Mouse (Mus musculus): ENCODE results near the gene Snx21.

Gene Snx21

DNA sequence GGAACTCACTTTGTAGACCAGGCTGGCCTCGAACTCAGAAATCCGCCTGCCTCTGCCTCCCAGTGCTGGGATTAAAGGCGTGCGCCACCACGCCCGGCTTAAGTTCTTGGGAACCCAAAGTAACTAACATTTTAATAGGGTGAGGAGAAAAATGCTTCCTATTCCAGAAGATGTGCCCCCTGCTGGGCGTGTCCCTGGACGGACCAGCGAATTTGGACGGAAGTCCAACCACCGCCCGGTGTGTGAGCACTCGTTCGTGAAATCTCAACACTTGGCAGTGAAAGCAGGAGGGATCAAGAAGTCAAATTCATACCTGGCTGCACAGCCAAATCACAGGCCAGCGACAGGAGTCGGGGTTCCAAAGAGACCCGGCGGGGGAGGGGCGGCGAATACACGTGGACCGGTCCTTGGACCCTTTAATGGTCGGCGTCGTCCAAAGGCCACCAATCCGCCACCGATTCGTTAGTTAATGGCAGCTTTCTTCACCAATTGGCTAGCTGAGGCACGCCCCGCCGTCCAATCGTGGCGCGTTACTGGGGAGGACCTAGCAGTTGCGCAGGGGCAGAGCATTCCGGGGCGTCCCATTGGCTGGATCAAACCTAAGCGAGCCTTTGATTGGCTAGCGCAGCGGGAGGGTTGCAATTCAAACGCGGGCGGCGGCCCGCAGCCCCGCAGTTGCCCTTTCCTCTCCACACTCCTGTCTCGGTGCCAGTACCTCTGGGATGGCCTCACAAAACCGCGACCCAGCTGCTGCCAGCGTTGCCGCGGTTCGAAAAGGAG is 16.2 kb upstream of the Snx21 start, which contains the start of gene Ube2c:
TSS of gene Ube2c (plus strand) at position 641 of the 780 bp plus-strand sequence.
- peak; percentile 94 for DNase-seq (ENCODE audit: low read depth in 1 of 2, low spot score in 2 of 2)

DNA sequence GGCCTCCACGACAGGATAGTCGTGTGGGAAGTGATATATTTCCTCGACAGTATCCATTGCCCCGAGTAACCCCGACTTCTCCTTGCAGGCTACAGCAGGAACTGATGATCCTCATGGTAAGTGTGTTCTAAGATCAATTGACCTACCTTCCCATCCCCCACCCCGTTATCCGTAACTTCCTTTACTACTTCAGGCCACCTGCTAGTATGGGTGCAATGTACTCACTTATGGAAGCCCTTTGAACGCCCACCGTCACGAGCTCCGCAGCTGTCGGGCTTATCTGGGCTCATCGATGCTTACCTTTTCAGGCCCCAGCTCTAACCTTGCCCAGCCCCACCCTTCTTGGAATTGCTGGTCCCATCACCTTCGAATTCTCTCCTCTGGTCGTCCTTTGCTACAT is 15.3 kb upstream of the Snx21 start:
- DNase-seq (ENCODE audit: low read depth in 1 of 2, low spot score in 2 of 2) = no peak

DNA sequence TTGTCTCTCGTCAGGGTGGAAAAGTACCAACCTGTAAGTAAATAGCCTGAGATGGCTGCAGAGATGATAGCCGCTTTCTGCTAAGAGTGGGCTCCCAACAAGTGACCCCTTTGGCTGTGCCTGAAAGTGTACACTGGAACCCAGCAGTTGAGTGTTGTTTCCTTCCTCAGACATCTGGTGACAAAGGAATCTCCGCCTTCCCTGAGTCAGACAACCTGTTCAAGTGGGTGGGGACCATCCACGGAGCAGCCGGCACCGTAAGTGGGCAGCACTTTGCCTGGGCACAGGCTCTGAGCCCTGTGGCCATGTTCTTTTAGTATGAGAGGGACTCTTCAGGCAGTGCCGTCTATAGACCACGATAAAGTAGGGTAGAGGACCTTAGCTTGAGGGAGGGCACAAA is 14.5 kb upstream of the Snx21 start:
- no peak for DNase-seq (ENCODE audit: low read depth in 1 of 2, low spot score in 2 of 2)

DNA sequence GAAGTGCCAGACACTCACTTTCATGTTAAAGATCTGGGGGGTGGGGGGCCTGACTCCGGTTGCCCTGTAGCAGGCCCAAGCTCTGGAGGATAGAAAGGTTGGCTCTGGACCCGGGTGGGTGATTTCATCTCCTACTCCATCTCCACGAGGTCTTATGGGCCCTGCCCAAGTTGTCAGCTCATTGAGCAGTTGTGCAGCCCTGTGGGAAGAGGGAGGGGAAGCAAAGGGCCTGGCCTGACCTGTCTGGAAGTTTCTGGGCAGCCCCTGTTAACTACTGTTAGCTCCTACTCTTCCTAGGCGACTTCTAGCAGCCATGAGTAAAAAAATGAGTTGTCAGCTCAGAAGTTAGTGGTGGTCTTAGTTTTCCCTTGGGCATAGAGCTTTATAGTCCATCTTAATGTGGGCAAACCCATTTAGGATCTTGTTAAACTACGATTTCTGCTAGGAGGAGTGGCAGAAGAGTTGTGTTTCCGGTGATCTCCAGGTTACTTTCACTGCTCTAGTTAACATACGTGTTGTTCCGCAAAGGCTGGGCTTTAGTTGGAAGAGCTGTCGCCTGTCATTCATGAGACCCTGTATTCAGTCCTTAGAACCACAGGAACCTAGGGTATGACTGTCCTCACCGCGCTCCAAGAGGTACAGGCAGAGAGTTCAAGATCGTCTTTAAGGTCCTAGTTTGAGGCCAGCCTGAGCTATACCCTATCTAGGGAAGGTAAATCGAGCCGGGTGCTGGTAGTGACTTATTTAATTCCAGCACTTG is 12.2 kb upstream of the Snx21 start:
- DNase-seq (ENCODE audit: low read depth in 1 of 2, low spot score in 2 of 2) = no peak

DNA sequence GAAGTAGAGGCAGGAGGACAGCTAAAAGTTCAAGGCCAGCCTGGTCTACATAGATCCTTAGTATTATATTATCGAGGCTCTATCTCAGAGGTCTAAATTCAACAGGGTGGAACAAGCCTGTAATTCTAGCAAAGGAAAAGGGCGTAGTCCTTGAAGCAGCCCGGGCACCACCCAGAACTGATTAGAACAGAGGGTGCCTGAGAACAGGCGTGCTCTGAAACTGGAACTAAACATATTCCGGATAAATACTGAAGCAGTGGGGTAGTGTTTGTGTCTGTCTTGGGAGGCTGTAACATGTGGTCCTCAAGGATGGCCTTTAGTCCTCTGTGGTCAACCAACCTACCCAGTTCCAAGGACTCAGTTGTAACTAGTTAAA is 11.6 kb upstream of the Snx21 start:
- DNase-seq (ENCODE audit: low read depth in 1 of 2, low spot score in 2 of 2) = no peak

DNA sequence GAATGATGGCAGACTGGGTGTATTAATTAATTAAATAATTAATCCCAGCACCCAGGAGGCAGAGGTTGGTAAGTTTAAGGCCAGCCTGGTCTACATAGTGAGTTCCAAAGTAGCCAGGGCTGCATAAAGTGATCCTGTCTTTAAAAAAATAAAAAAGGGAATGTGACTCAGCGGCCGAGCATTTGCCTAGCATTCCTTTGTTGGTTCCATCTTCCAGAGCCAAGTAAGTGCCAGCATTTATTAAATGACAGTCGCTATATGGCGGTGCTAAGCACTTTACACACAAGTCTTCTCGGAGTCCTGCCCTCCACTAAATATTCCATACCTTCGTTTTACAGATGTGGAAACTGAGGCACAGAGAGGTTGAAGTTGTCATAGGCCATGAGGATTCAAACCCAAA is 9.5 kb upstream of the Snx21 start:
- no peak for DNase-seq (ENCODE audit: low read depth in 1 of 2, low spot score in 2 of 2)

DNA sequence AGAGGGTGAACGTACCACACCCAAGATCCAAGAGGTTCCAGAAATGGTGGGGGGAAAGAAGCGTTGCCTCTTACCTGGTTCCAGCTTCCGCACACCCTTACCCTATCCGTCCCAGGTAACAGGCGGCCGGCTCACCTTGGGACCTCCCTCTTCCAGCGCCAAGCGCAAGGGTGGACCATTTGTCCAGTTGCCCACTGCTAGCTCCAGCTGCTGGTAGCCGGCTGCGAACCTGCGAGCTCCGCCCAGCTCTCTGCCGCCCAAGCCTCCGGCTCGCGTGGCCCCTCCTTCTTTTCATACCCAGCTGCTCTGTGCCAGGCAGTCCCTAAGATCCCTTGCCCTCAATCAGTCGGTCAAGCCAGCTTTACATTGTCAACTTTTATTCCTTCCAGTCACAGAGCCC is 8.8 kb upstream of the Snx21 start:
- no peak for DNase-seq (ENCODE audit: low read depth in 1 of 2, low spot score in 2 of 2)

DNA sequence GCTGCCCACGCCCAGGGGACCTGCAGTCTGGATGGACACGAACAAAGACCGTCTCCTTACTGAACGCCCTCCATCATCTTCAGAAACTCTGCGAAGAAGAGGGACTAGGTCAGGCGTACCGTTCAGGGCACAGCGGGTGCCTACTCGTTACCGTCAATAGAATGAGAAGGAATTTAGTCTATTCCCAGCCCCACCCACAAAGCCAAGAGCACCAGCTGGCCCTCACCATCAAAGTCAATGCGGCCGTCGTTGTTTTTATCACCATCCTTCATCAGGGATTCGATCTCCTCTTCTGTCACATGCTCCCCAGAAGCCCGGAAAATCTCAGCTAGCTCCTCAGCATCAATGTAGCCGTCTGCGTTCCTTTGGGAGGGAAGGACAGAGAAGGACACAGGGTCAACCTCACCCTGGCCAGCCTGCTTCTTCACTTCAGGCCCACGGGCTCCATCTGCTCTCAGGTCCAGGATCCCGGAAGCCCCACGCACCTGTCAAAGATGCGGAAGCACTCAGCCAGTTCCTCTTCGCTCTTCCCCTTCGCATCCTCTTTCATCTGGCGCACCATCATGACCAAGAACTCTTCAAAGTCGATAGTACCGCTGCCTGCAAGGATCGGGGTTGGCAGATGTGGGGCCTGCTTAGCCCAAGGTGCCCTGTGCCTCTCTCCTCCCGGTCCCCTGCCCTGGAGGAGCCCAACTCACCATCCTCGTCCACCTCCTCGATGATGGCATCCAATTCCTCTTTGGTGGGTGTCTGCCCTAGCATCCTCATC is 8.2 kb upstream of the Snx21 start:
- DNase-seq (ENCODE audit: low read depth in 1 of 2, low spot score in 2 of 2) = no peak

DNA sequence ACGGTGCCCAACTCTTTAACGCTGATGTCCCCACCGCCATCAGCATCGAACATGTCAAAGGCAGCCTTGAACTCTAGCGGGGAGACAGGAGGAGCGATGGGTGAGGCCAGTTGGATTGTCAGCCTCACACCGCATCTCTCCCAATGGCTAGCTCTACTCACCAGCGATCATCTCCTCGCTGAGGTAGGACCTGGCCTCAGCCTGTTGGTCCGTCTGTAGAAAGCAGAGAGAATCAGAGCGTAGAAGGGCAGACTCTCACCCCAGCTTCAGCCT is 7.7 kb upstream of the Snx21 start:
- no peak for DNase-seq (ENCODE audit: low read depth in 1 of 2, low spot score in 2 of 2)

DNA sequence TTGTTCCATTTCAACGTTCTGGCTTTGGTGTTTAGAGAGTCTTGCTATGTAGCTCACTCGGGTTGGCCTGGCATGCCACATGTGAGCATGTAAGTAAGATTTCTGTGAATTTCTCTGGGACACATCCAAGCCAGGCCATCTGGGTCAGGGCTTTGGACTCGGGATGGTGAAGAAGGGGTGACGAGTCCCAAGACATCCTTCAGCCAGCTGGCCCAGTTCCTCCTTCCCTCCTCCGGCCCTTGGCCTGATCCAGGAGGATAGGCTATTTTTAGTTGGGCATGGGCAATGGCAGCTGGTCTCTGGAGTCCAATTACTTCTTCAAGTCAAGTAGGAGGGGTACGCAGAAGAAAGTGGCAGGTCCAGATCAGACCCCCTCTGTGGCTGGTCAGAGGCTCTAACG is 6.8 kb upstream of the Snx21 start:
- DNase-seq (ENCODE audit: low read depth in 1 of 2, low spot score in 2 of 2) = no peak

DNA sequence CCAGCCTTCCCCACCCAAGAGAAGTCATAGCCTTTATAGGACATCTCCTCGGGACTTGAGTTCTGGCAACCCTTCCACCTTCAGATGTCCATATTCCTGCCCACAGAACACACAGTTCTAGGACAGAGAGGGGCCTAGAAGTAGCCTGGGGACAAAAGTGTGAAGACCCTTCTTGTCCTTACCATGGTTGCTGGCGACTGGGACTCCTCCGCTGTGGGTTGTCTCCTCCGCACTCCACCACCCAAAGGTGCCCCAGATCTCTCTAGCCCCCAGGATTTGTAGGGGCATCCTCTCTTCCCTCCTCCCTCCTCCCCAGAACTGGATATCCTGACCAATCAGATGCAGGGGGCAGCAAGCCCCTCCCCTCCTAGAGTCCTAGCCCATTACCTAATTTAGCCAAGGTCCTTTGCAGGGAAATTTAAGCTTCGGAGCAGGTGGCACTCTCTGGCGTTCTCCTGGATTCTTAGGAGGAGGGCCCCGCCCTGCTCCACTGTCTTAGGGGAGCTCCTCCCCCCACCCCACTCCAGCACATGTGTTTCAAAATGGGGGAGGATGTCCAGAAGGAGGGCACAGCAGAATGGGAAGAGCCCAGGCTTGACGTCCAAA is 6.0 kb upstream of the Snx21 start, which contains the start of gene Tnnc2:
TSS of gene Tnnc2 (minus strand) at position 487 of the 606 bp plus-strand sequence.
- DNase-seq (ENCODE audit: low read depth in 1 of 2, low spot score in 2 of 2) = no peak

DNA sequence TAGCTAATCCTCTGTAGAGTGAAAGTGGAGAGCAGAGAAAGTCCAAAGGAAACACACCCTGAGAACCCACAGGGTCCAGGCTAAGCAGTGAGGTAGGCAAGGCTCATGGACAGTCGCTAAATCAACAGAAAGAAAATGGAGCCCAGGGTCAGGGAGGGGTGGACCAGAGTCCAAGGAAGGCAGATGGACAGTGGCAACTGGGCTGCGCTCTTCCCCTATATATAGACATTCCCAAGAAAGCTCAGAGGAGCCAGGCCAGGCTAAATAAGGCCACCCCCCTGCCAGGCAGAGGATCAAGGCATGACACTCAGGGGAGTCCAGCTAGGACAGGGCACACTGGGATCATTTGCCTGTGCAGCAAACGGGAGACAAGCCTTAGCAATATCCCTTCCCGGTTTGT is 3.7 kb upstream of the Snx21 start:
- DNase-seq (ENCODE audit: low read depth in 1 of 2, low spot score in 2 of 2) = no peak

DNA sequence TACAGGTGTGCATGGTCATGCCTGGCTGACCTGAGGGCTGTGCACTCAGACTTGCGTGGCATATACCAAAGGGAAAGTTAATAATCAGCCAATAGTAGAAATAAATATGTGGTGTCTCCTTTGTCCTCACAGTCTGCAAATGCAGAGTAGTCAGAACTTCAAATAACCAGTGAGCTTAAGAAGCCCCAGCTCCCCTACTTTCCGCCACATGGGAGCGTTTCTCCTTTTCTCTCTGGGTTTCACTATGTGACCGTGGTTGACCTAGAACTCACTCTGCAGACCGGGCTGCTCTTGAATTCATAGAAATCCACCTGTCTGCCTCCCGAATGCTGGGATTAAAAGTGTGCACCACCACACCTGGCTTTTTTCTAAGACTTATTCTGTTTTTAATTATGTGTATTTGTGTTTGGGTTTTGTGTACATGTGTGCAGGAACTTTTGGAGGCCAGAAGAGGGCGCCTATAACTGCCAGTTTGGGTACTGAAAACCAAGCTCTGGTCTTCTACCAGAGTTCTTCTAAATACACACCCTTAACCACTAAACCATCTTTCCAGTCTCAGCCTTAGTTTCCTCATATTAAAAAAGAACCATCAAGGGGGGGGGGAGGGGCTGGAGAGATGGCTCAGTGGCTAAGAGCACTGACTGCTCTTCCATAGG is 1.6 kb upstream of the Snx21 start:
- DNase-seq (ENCODE audit: low read depth in 1 of 2, low spot score in 2 of 2) = no peak

DNA sequence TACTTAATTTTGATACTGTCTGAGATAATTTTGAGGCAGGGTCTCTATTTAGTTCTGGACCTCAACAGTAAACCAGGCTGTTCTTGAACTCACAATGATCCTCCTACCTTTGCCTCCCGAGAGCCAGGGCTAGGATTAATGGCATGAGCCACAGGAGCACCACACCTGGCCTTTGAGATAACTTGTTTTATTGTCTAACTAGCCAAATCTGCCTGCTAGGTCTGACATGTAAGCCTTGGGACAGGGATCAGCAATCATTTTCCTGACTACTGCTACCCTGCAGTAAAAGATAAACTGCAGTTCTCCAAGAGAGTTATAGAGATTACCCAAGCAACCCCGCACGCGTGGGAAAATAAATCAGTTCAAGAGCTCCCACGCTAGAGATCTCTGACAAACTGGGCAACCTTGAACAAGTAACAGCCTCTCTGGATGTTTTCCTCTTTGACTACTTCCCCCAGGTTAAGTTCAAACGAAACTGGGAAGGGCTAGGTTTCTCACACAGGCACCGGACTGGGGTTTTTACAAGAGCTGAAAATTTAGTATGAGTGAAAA is 678 bp upstream of the Snx21 start:
- no peak for DNase-seq (ENCODE audit: low read depth in 1 of 2, low spot score in 2 of 2)

DNA sequence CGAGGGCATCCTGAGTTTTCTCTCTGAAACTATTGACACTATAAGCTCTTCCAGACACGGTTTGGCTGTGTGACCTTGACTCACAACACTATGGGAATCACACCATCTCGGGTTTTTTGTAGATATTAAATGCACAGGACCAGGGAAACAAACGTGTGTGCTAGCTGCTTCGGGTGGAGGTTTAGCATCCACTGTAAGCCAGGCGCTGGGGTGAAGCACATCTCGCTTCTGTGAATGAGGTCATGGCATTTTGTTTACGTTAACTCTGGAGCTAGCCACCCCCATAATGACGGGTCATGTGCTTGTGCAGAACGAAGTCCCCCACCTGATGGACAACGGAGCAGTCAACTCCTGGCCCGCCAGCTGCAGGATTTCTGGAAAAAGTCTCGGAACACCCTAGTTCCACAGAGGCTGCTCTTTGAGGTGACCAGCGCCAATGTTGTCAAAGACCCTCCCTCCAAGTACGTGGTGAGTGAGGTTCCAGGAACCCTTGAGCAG is 814 bp downstream of the Snx21 start:
- no peak for DNase-seq (ENCODE audit: low read depth in 1 of 2, low spot score in 2 of 2)

DNA sequence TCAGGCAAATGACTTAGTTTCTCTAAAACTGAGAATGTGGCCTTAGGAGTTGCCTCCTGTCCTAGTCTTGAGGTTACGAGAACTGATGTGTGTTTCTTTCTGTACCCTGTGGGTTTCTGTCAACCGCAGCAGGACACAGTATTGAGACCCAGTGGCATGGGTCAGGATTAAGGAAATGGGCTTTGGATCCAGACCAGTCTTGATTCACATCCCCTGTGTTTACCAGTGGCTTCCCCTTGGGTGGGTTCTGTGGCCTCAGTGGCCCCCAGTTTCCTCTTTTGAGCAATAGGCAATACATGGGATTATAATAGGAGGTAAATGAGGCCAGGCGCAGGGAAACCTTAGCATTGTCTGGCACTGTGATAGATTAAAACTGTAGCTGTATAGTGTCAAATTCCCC is 1.4 kb downstream of the Snx21 start:
- DNase-seq (ENCODE audit: low read depth in 1 of 2, low spot score in 2 of 2) = no peak

DNA sequence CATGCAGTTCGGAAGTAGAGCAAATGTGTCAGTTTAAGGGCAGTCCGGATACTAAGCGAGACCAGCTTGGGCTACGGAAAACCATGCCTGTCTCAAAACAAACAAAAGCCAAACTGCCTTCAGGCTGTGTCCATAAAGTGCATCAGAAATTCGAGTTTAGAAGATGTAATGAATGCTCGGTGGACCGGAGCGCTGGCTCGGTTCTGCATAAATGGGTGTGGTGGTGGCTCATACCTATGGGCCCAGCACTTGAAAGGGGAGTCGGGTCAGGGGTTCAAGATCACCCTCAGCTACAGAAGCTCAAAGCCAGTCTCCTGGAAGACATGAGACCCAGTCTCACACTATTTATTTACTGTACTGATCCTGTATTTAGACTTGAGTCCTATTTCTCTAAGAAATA is 2.2 kb downstream of the Snx21 start:
- DNase-seq (ENCODE audit: low read depth in 1 of 2, low spot score in 2 of 2) = no peak

DNA sequence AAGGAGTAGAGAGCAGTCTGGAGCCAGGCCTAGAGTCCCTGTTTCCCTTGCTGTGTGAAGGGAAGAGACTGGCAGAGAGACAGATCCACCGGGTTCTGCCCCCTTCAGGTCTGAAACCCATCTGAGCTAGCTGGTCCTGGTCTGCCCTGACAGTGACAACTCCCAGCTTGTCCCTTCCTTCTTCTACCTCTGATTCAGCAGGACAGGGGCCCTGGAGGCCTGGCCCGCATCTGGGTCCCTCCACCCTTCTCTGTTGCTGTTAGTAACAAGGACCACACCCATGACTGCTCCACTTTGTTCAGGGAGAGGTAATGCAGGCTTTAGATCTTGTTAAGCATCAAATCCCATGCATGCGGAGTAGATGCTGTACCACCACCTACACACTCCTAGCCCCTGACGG is 2.8 kb downstream of the Snx21 start:
- DNase-seq (ENCODE audit: low read depth in 1 of 2, low spot score in 2 of 2) = no peak

DNA sequence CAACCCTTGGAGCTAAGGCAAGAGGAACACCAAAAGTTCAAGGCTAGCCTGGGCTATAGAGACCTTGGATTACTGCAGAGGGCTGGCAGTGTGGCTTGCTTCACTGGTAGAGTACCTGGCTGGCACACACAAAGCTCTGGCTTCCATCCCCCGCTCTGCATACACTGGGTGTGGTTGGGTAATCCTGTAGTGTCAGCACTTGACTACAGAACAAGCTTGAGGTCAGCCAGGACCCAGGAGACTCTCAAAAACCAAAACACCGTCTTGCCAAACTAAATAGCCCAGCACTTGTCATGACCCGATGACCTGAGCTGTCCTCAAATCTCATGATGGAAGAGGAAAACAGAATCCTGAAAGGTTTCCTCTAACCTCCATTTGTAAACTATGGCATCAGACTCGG is 4.8 kb downstream of the Snx21 start:
- DNase-seq (ENCODE audit: low read depth in 1 of 2, low spot score in 2 of 2) = no peak

DNA sequence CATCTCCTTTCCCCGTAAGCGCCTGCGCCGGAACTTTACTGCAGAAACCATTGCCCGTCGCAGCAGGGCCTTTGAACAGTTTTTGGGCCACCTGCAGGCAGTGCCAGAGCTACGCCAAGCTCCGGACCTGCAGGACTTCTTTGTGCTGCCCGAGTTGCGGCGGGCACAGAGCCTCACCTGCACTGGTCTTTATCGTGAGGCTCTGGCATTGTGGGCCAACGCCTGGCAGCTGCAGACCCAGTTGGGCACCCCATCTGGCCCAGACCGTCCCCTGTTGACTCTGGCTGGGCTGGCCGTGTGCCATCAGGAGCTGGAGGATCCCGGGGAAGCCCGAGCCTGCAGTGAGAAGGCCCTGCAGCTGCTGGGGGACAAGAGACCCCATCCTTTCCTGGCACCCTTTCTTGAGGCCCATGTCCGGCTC is 6.2 kb downstream of the Snx21 start:
- no peak for DNase-seq (ENCODE audit: low read depth in 1 of 2, low spot score in 2 of 2)

Data from monocyte, adult 2 months (primary cell).